Mouse (Mus musculus): ENCODE measurements around the gene Tmem25.

- no peak for TF ChIP-seq MYC (IDR thresholded peaks at IDR 0.05; ENCODE audit: low read depth, low read length)
- no peak for TF ChIP-seq SIN3A (IDR thresholded peaks at IDR 0.05; ENCODE audit: low read length)
- no peak for TF ChIP-seq POLR2A (IDR thresholded peaks at IDR 0.05; ENCODE audit: control insufficient read depth in 1 of 2, insufficient read depth in 1 of 2, low read depth in 1 of 2, low read length in 2 of 2, poor library complexity in 1 of 2)
- TF ChIP-seq ZKSCAN1 (IDR thresholded peaks at IDR 0.05; ENCODE audit: low read depth, low read length) = no peak
- TF ChIP-seq TAL1 (IDR thresholded peaks at IDR 0.05; ENCODE audit: low read length) = no peak
- no peak for TF ChIP-seq USF1 (IDR thresholded peaks at IDR 0.05; ENCODE audit: low read depth, low read length)
- no peak for TF ChIP-seq RAD21 (IDR thresholded peaks at IDR 0.05; ENCODE audit: low read depth, low read length)
- TF ChIP-seq CTCF (IDR thresholded peaks at IDR 0.05 in 2 of 3, conservative IDR thresholded peaks at IDR 0.05 in 1 of 3; ENCODE audit: control insufficient read depth in 1 of 3, insufficient read depth in 1 of 3, low read depth in 2 of 3, low read length in 3 of 3, poor library complexity in 1 of 3, severe bottlenecking in 1 of 3) = no peak
- no peak for TF ChIP-seq GATA1 (IDR thresholded peaks at IDR 0.05; ENCODE audit: low read depth, low read length)
- no peak for TF ChIP-seq HCFC1 (IDR thresholded peaks at IDR 0.05; ENCODE audit: low read depth, low read length)
- no peak for TF ChIP-seq KAT2A (conservative IDR thresholded peaks at IDR 0.05; ENCODE audit: low read depth, low read length)
- TF ChIP-seq NELFE (IDR thresholded peaks at IDR 0.05; ENCODE audit: low read depth, low read length) = no peak
- no peak for TF ChIP-seq MAZ (IDR thresholded peaks at IDR 0.05; ENCODE audit: low read depth, low read length)
- TF ChIP-seq EP300 (IDR thresholded peaks at IDR 0.05; ENCODE audit: low read depth in 1 of 2, low read length in 2 of 2) = no peak
Measured at GRCm38 (mm10) chr9:44817522-44817921, 18.4 kb upstream of the Tmem25 start.

All from MEL (cell line).